Mouse (Mus musculus): ENCODE data around the gene Olfr97. TPM values are rescaled to one million over a fixed set of nuclear protein-coding genes. Genes with fewer than 3 reads are reported as not detected.
A peak's percentile ranks its signal among the peaks of the same experiment; 100 is the strongest.

Olfr97 gene
- total RNA-seq, 2 experiments from 2014 or later = not detected

DNA sequence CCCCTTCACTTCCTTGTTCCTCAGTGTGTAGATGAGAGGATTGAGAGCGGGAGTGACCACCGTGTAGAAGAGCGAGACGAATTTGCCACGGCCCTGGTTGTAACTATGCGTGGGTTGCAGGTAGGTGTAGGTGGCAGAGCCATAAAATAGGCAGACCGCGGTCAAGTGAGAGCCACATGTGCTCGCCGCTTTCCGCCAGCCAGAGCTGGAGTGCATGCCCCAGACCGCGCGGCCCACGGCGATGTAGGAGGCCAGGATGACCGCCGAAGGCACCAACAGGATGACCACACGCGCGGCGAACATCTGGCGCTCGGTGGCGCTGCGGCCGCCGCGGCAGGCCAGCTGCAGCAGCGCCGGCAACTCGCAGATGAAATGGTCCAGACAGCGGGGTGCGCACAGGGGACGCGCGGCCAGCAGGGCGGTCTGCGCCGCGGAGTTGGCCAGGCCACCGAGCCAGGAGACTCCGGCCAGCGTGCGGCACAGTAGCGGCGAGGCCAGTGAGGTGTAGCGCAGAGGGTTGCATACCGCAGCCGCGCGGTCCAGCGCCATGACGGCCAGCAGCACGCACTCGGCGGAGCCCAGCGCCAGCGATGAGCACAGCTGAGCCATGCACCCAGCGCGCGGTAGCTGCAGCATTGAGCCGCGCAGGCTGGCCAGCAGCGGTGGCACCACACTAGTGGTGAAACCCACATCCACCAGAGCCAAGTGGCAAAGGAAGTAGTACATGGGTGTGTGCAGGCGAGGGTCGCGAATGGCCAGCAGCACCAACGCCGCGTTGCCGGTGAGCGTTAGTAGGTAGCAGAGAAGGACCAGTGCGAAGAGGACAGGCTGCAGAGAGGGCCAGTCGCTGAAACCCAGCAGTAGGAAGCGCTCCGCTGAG, 40.0 kb downstream of the Olfr97 start:
- DNase-seq = peak; percentile 10 to 16
- intact Hi-C loops (cut with DNase I) = no loop called here

GRCm38 (mm10) chr17:37194782-37195181, 42.3 kb downstream of the Olfr97 start:
- DNase-seq = no peak
- intact Hi-C loops (cut with DNase I) = no loop called here

DNA sequence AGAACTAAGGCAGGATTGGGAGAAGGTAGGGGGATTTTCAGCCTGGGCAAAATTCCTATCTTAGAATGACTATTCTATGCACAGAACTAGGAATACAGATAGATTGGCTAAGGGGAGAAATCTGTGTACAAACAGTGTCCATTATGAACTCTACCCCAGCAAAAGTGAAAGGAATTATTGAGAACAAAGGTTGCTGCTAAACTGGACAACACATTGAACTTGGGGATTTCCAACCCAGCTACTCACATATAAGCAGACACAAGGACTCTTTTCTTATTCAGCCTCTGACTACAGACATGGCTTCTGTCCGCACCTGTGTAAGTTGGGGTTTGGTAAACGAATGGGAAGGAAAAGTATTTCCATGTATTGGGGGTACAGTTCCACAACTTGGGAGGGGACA, 43.5 kb downstream of the Olfr97 start, which contains the start of gene Ubd:
Gene Ubd, plus strand, starts transcription at position 237 of the 400 bp plus-strand sequence.
- intact Hi-C loops (cut with DNase I) = no loop called here
- no peak for DNase-seq

GRCm38 (mm10) chr17:37193032-37193431, 44.1 kb downstream of the Olfr97 start:
- intact Hi-C loops (cut with DNase I) = no loop called here
- no peak for DNase-seq

GRCm38 (mm10) chr17:37190711-37191110, 46.4 kb downstream of the Olfr97 start:
- peak; percentile 49 to 67 for DNase-seq
- intact Hi-C loops (cut with DNase I) = no loop called here

DNA sequence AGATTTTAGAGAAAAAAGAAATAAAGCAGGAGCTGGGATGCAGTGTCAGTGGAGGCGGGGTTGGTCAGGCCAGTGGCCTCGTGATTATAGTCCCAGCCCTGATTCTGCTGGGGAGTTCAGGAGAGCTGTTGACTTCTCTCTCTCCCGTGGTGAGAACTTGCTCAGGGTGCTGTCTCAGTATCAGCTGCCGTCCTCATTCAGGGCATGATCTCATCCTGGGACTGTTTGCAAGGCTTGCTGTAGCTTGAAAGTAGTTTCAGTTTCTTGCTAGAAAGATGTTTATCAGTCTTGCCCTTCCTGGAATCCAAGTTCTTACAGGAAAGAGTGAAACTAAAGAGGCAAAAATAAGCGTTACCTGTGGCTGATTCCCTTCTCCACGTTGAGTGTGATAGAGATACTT, 51.7 kb downstream of the Olfr97 start:
- no peak for DNase-seq

More for the DNA sequence above, 51.7 kb downstream of the Olfr97 start:
- intact Hi-C loops (cut with DNase I) = no loop called here

Other genes with a start within 250 kb of the Olfr97 start
- under 1 TPM in 1 of 2 experiments, not detected in 1; 0.26 TPM for gene H2-M5, start 247.8 kb downstream of the Olfr97 start, total RNA-seq (2021)
- gene Zfp57, start 236.2 kb downstream of the Olfr97 start, total RNA-seq (2021) = 1 to 10 TPM; 5.6 to 6.9 TPM
- gene Mog, start 213.9 kb downstream of the Olfr97 start, total RNA-seq (2021) = not detected
- gene Gabbr1, start 191.4 kb downstream of the Olfr97 start, total RNA-seq (2021) = 10 to 100 TPM; 14.0 to 17.2 TPM
- gene Olfr90, start 148.8 kb downstream of the Olfr97 start, total RNA-seq (2021) = not detected
- gene Olfr91, start 139.1 kb downstream of the Olfr97 start, total RNA-seq (2021) = not detected
- not detected for gene Olfr92, start 117.2 kb downstream of the Olfr97 start, total RNA-seq (2021)
- gene Olfr93, start 75.8 kb downstream of the Olfr97 start, total RNA-seq (2021) = not detected
- not detected for gene Ubd, start 43.4 kb downstream of the Olfr97 start, total RNA-seq (2021)
- gene Olfr94, start 36.3 kb downstream of the Olfr97 start, total RNA-seq (2021) = not detected
- not detected for gene Olfr95, start 24.2 kb downstream of the Olfr97 start, total RNA-seq (2021)
- gene Olfr96, start 17.2 kb downstream of the Olfr97 start, total RNA-seq (2021) = not detected
- gene Olfr98, start 26.4 kb upstream of the Olfr97 start, total RNA-seq (2021) = not detected
- gene H2-M3, start 32.9 kb upstream of the Olfr97 start, total RNA-seq (2021) = 1 to 10 TPM; 3.2 to 4.0 TPM
- gene Olfr99, start 46.1 kb upstream of the Olfr97 start, total RNA-seq (2021) = not detected
- not detected for gene Olfr101, start 67.0 kb upstream of the Olfr97 start, total RNA-seq (2021)
- gene Olfr102, start 79.7 kb upstream of the Olfr97 start, total RNA-seq (2021) = not detected
- gene Olfr103, start 102.4 kb upstream of the Olfr97 start, total RNA-seq (2021) = not detected
- gene Olfr104-ps, start 122.3 kb upstream of the Olfr97 start, total RNA-seq (2021) = not detected
- gene Olfr105-ps, start 141.7 kb upstream of the Olfr97 start, total RNA-seq (2021) = not detected
- not detected for gene Olfr106-ps, start 153.1 kb upstream of the Olfr97 start, total RNA-seq (2021)
- not detected for gene Olfr107, start 161.9 kb upstream of the Olfr97 start, total RNA-seq (2021)
- not detected for gene Olfr108, start 208.2 kb upstream of the Olfr97 start, total RNA-seq (2021)
- gene Olfr109, start 221.6 kb upstream of the Olfr97 start, total RNA-seq (2021) = not detected
- gene H2-M2, start 246.2 kb upstream of the Olfr97 start, total RNA-seq (2021) = not detected

All from heart, postnatal 10 days (tissue).